In genomic region chr1:132266791-132267557, GRCm38 (mm10) we compare ENCODE assay signal across 11 mouse cellular contexts. TPM values are rescaled to one million over a fixed set of nuclear protein-coding genes. Genes with fewer than 3 reads are reported as not detected.
DNase-seq lines count a peak whose midpoint lies in the region; ATAC-seq and TF ChIP-seq lines count a peak whose summit lies in the region.
"Had no signal": no experiment of that assay in that cellular context is flagged by ENCODE, and none has a peak within 500 bp of the region (broad histone marks: within the 10 kb centered on the region; RNA-seq: fewer than 3 reads in every experiment).

No protein-coding gene starts in this region.

- WGBS in heart, embryonic 15.5 days = 30% methylated on average over 8 of the region's 8 CpGs

- no peak overlapping the region for H3K4me3 ChIP-seq in heart, embryonic 15.5 days
- no peak overlapping the region for H3K4me3 ChIP-seq in myocyte
- H3K4me3 ChIP-seq: limb, embryonic 12.5 days had no signal

- no peaks in the 10 kb centered on the region for H3K36me3 ChIP-seq in heart, embryonic 15.5 days
- no peaks in the 10 kb centered on the region for H3K36me3 ChIP-seq in myocyte (ENCODE audit: control insufficient read depth, insufficient read depth)
- H3K36me3 ChIP-seq: limb, embryonic 12.5 days had no signal

- no peaks in the 10 kb centered on the region for H3K79me2 ChIP-seq in myocyte (ENCODE audit: control insufficient read depth, insufficient read depth)

- 0 out of 2 replicates have a peak overlapping the region, but pooled peaks have one; percentile 6 for H3K4me2 ChIP-seq in heart, embryonic 15.5 days
- H3K4me2 ChIP-seq in myocyte (ENCODE audit: low read depth) = peak overlapping the region; percentile 65
- H3K4me2 ChIP-seq: heart, embryonic 11.5 days; limb, embryonic 12.5 days had no signal

- TF ChIP-seq POLR2A in myocyte (IDR thresholded peaks at IDR 0.05; ENCODE audit: insufficient read length, low read depth) = no peak

- peak overlapping the region; percentile 25; the same call in 1 of the 2 replicates for H3K27ac ChIP-seq in heart, embryonic 15.5 days
- H3K27ac ChIP-seq: limb, embryonic 12.5 days had no signal

- DNase-seq in heart, postnatal 25 days (ENCODE audit: low spot score) = no peak
- DNase-seq in ZHBTc4 (ENCODE audit: low read depth, low spot score) = peak; percentile 63
- DNase-seq in kidney, postnatal 14 days = peak; percentile 50
- no peak for DNase-seq in spleen, adult 12 weeks (ENCODE audit: low spot score)
- DNase-seq in left cerebral cortex, adult 8-10 months (ENCODE audit: low spot score in 2 of 2) = no peak
- DNase-seq: retina, postnatal 1 day had no signal

- ATAC-seq in heart, embryonic 15.5 days (replicated peaks; ENCODE audit: insufficient number of reproducible peaks, insufficient read depth, low FRiP score, low read depth) = no peak

- intact Hi-C loops in heart, postnatal 25 days (cut with DNase I) = no loop called here

- H3K27me3 ChIP-seq in heart, embryonic 15.5 days = no peaks in the 10 kb centered on the region
- no peaks in the 10 kb centered on the region for H3K27me3 ChIP-seq in myocyte (ENCODE audit: control insufficient read depth, insufficient read depth, insufficient read length)
- H3K27me3 ChIP-seq: limb, embryonic 12.5 days had no signal

- H3K9ac ChIP-seq in heart, embryonic 15.5 days = no peak overlapping the region
- H3K9ac ChIP-seq: limb, embryonic 12.5 days had no signal

- H3K4me1 ChIP-seq in heart, embryonic 15.5 days (replicated peaks) = peaks cover 13% of the 10 kb centered on the region; the same call in 1 of the 2 replicates

- no peak overlapping the region for H3ac ChIP-seq in myocyte (ENCODE audit: control insufficient read depth, insufficient read length)

- no peaks in the 10 kb centered on the region for H3K9me3 ChIP-seq in heart, embryonic 15.5 days (replicated peaks)
- H3K9me3 ChIP-seq: limb, embryonic 12.5 days had no signal

TF ChIP-seq in myocyte, 11 proteins besides CTCF, POLR2A, EP300 and RAD21:
- no peak for TF ChIP-seq USF1 (IDR thresholded peaks at IDR 0.05; ENCODE audit: low read depth)
- peak; percentile 66 for TF ChIP-seq CEBPB (IDR thresholded peaks at IDR 0.05; ENCODE audit: insufficient read depth, poor library complexity, severe bottlenecking)
- no peak for TF ChIP-seq E2F4 (IDR thresholded peaks at IDR 0.05; ENCODE audit: insufficient read depth)
- no peak for TF ChIP-seq SRF (IDR thresholded peaks at IDR 0.05; ENCODE audit: control insufficient read depth, insufficient read length, low read depth)
- TF ChIP-seq TCF12 (IDR thresholded peaks at IDR 0.05; ENCODE audit: insufficient read depth, poor library complexity, severe bottlenecking) = no peak
- TF ChIP-seq REST (IDR thresholded peaks at IDR 0.05; ENCODE audit: insufficient read depth, insufficient read length) = no peak
- no peak for TF ChIP-seq TCF3 (IDR thresholded peaks at IDR 0.05; ENCODE audit: insufficient read length, low read depth)
- TF ChIP-seq POLR2AphosphoS2 (IDR thresholded peaks at IDR 0.05; ENCODE audit: insufficient read length, low read depth) = no peak
- TF ChIP-seq MYOG (IDR thresholded peaks at IDR 0.05; ENCODE audit: control insufficient read depth in 1 of 3, insufficient read depth in 1 of 3, insufficient read length in 2 of 3, low read depth in 2 of 3) = no peak

RNA-seq across cellular contexts. Expression of gene Klhdc8a, which starts 31.5 kb away (rescaled TPM):
- 0.33 and 0.68 TPM in 2 replicates for polyA plus RNA-seq in heart, embryonic 15.5 days (2015; fragmentation: Nextera tagmentation; extraction: Ambion mirVana)
- 10 to 100 TPM; 22.3 to 28.8 TPM for total RNA-seq in heart, postnatal 25 days (2021)
- polyA plus RNA-seq in myocyte (2012; fragmentation: generic; extraction: Trizol) = 12.4 TPM
- 10 to 100 TPM; 12.3 to 15.1 (median 13.6) TPM for total RNA-seq in left cerebral cortex, adult 8-10 months (2022)
- total RNA-seq: megakaryocyte, adult 5-6 weeks had no signal

RNA-seq across cellular contexts. Expression of gene Gm10188, which starts 37.4 kb away (rescaled TPM):
- not detected in 2 replicates for polyA plus RNA-seq in heart, embryonic 15.5 days (2015; fragmentation: Nextera tagmentation; extraction: Ambion mirVana)
- total RNA-seq in heart, postnatal 25 days (2021) = not detected
- not detected for polyA plus RNA-seq in myocyte (2012; fragmentation: generic; extraction: Trizol)
- total RNA-seq in left cerebral cortex, adult 8-10 months (2022) = not detected
- total RNA-seq: megakaryocyte, adult 5-6 weeks had no signal
- polyA plus RNA-seq: heart, embryonic 11.5 days; limb, embryonic 12.5 days had no signal

RNA-seq across cellular contexts. Expression of gene Nuak2, which starts 49.0 kb away (rescaled TPM):
- polyA plus RNA-seq in heart, embryonic 15.5 days (2015; fragmentation: Nextera tagmentation; extraction: Ambion mirVana) = 3.0 and 3.7 TPM in 2 replicates
- 1 to 10 TPM; 4.1 to 4.3 TPM for total RNA-seq in heart, postnatal 25 days (2021)
- 6.0 TPM for polyA plus RNA-seq in myocyte (2012; fragmentation: generic; extraction: Trizol)
- 1 to 10 TPM in 3 of 4 experiments, under 1 TPM in 1; 0.81 to 1.7 (median 1.3) TPM for total RNA-seq in left cerebral cortex, adult 8-10 months (2022)

Comparison
In these comparisons a context has a peak if more than half of its experiments do, and no peak if none do; other contexts are left out.
1. DNase-seq: peak in ZHBTc4 (single experiment) and kidney, postnatal 14 days (single experiment); none in heart, postnatal 25 days (single experiment), spleen, adult 12 weeks (single experiment) and left cerebral cortex, adult 8-10 months (0 of 2).